Mouse (Mus musculus): ENCODE measurements at regions not wholly inside any gene's neighbourhood (a gene's known extent, or its start where the extent isn't known, plus 50 kb on each side); places are given as distances from the start of the nearest gene placed in this dataset.

GRCm38 (mm10) chr9:41326772-41327560, 165.5 kb upstream of the Ubash3b start:
- WGBS = 18% methylated on average over 10 of the region's 10 CpGs
- ATAC-seq (replicated peaks; ENCODE audit: low FRiP score) = peak; percentile 89
- peak overlapping the region; percentile 19 for H3K4me3 ChIP-seq (replicated peaks)

GRCm38 (mm10) chr9:41321521-41321920, 160.0 kb upstream of the Ubash3b start:
- peaks cover 7% of the 10 kb centered on the region for H3K4me1 ChIP-seq
- no peak overlapping the region for H3K4me3 ChIP-seq (replicated peaks)
- no peaks in the 10 kb centered on the region for H3K36me3 ChIP-seq
- no peak overlapping the region for H3K27ac ChIP-seq
- no peaks in the 10 kb centered on the region for H3K9me3 ChIP-seq (replicated peaks)
- no peak for ATAC-seq (replicated peaks; ENCODE audit: low FRiP score)
- H3K9ac ChIP-seq = no peak overlapping the region
- H3K27me3 ChIP-seq = no peaks in the 10 kb centered on the region
- 46% methylated on average over 7 of the region's 7 CpGs for WGBS
- no peak overlapping the region for H3K4me2 ChIP-seq

More at GRCm38 (mm10) chr9:41326772-41327560, 165.5 kb upstream of the Ubash3b start:
- Histone ChIP-seq H3K27ac (peak overlapping the region; percentile 81), H3K36me3 (no peaks in the 10 kb centered on the region), H3K9ac (no peak overlapping the region), H3K4me2 (peak overlapping the region; percentile 45), H3K4me1 (peaks cover 23% of the 10 kb centered on the region), H3K27me3 (no peaks in the 10 kb centered on the region), H3K9me3 (replicated peaks) (no peaks in the 10 kb centered on the region)

GRCm38 (mm10) chr9:41319066-41319465, 157.6 kb upstream of the Ubash3b start:
- Histone ChIP-seq H3K9me3 (replicated peaks) (no peaks in the 10 kb centered on the region), H3K9ac (no peak overlapping the region), H3K27me3 (no peaks in the 10 kb centered on the region), H3K27ac (no peak overlapping the region), H3K4me2 (no peak overlapping the region), H3K4me3 (replicated peaks) (no peak overlapping the region), H3K4me1 (no peaks in the 10 kb centered on the region), H3K36me3 (no peaks in the 10 kb centered on the region)
- WGBS = 60% methylated on average over 2 of the region's 2 CpGs
- no peak for ATAC-seq (replicated peaks; ENCODE audit: low FRiP score)

- Histone ChIP-seq H3K27ac (no peak overlapping the region), H3K4me1 (peaks cover 7% of the 10 kb centered on the region; the same call in 1 of the 2 replicates), H3K9me3 (replicated peaks) (no peaks in the 10 kb centered on the region), H3K36me3 (no peaks in the 10 kb centered on the region), H3K27me3 (no peaks in the 10 kb centered on the region), H3K9ac (no peak overlapping the region), H3K4me2 (no peak overlapping the region), H3K4me3 (replicated peaks) (no peak overlapping the region)
- ATAC-seq (replicated peaks; ENCODE audit: low FRiP score) = no peak
Measured at GRCm38 (mm10) chr9:41306229-41306628, 144.7 kb upstream of the Ubash3b start.

GRCm38 (mm10) chr9:41303494-41303828, 142.0 kb upstream of the Ubash3b start:
- Histone ChIP-seq H3K27ac (no peak overlapping the region), H3K9me3 (replicated peaks) (no peaks in the 10 kb centered on the region), H3K4me1 (peaks cover 7% of the 10 kb centered on the region; the same call in 1 of the 2 replicates), H3K4me2 (no peak overlapping the region), H3K27me3 (no peaks in the 10 kb centered on the region), H3K36me3 (no peaks in the 10 kb centered on the region), H3K9ac (no peak overlapping the region), H3K4me3 (replicated peaks) (no peak overlapping the region)
- 46% methylated on average over 3 of the region's 3 CpGs for WGBS
- no peak for ATAC-seq (replicated peaks; ENCODE audit: low FRiP score)

- H3K4me3 ChIP-seq (replicated peaks) = no peak overlapping the region
- no peak overlapping the region for H3K27ac ChIP-seq
- no peaks in the 10 kb centered on the region for H3K9me3 ChIP-seq (replicated peaks)
- no peak overlapping the region for H3K4me2 ChIP-seq
- H3K9ac ChIP-seq = no peak overlapping the region
- WGBS = 58% methylated on average over 8 of the region's 8 CpGs
- H3K27me3 ChIP-seq = no peaks in the 10 kb centered on the region
- H3K4me1 ChIP-seq = peaks cover 7% of the 10 kb centered on the region; the same call in 1 of the 2 replicates
- no peak for ATAC-seq (replicated peaks; ENCODE audit: low FRiP score)
- H3K36me3 ChIP-seq = no peaks in the 10 kb centered on the region
Measured at GRCm38 (mm10) chr9:41302809-41303493, 141.5 kb upstream of the Ubash3b start.

GRCm38 (mm10) chr9:41286145-41286468, 124.6 kb upstream of the Ubash3b start:
- H3K27me3 ChIP-seq = no peaks in the 10 kb centered on the region
- no peak overlapping the region for H3K9ac ChIP-seq
- no peak overlapping the region for H3K27ac ChIP-seq
- 87% methylated on average over 4 of the region's 4 CpGs for whole genome bisulfite sequencing
- no peaks in the 10 kb centered on the region for H3K9me3 ChIP-seq (replicated peaks)
- H3K4me3 ChIP-seq (replicated peaks) = no peak overlapping the region
- no peaks in the 10 kb centered on the region for H3K36me3 ChIP-seq
- H3K4me2 ChIP-seq = no peak overlapping the region
- no peak for ATAC-seq (replicated peaks; ENCODE audit: low FRiP score)
- no peaks in the 10 kb centered on the region for H3K4me1 ChIP-seq

GRCm38 (mm10) chr9:41285266-41286144, 124.0 kb upstream of the Ubash3b start:
- Histone ChIP-seq H3K27me3 (no peaks in the 10 kb centered on the region), H3K27ac (no peak overlapping the region), H3K9ac (no peak overlapping the region), H3K4me2 (no peak overlapping the region), H3K4me3 (replicated peaks) (no peak overlapping the region), H3K9me3 (replicated peaks) (no peaks in the 10 kb centered on the region), H3K36me3 (no peaks in the 10 kb centered on the region), H3K4me1 (no peaks in the 10 kb centered on the region)
- WGBS = 51% methylated on average over 8 of the region's 8 CpGs
- no peak for ATAC-seq (replicated peaks; ENCODE audit: low FRiP score)

GRCm38 (mm10) chr9:41277726-41278125, 116.2 kb upstream of the Ubash3b start:
- Histone ChIP-seq H3K27ac (no peak overlapping the region), H3K4me3 (replicated peaks) (no peak overlapping the region), H3K9ac (no peak overlapping the region), H3K4me2 (no peak overlapping the region), H3K9me3 (replicated peaks) (peaks cover 3% of the 10 kb centered on the region; the same call in 1 of the 2 replicates), H3K36me3 (no peaks in the 10 kb centered on the region), H3K4me1 (peaks cover 11% of the 10 kb centered on the region), H3K27me3 (no peaks in the 10 kb centered on the region)
- no peak for ATAC-seq (replicated peaks; ENCODE audit: low FRiP score)
- 92% methylated on average over 2 of the region's 2 CpGs for WGBS

- Histone ChIP-seq H3K4me3 (replicated peaks) (peak overlapping the region; percentile 41), H3K4me1 (peaks cover 17% of the 10 kb centered on the region), H3K36me3 (no peaks in the 10 kb centered on the region), H3K27ac (peak overlapping the region; percentile 86), H3K27me3 (no peaks in the 10 kb centered on the region), H3K9me3 (replicated peaks) (peaks cover 3% of the 10 kb centered on the region; the same call in 1 of the 2 replicates), H3K9ac (peak overlapping the region; percentile 35), H3K4me2 (peak overlapping the region; percentile 76)
- 7% methylated on average over 13 of the region's 13 CpGs for WGBS
- ATAC-seq (replicated peaks; ENCODE audit: low FRiP score) = peak; percentile 64
Measured at GRCm38 (mm10) chr9:41273839-41274271, 112.4 kb upstream of the Ubash3b start.

- peak overlapping the region; percentile 35 for H3K9ac ChIP-seq
- H3K27ac ChIP-seq = peak overlapping the region; percentile 86
- peak overlapping the region; percentile 41 for H3K4me3 ChIP-seq (replicated peaks)
Measured at GRCm38 (mm10) chr9:41273171-41273781, 111.8 kb upstream of the Ubash3b start.

More at GRCm38 (mm10) chr9:41273171-41273781, 111.8 kb upstream of the Ubash3b start:
- H3K4me2 ChIP-seq = peak overlapping the region; percentile 76
- peak; percentile 96 for ATAC-seq (replicated peaks; ENCODE audit: low FRiP score)
- no peaks in the 10 kb centered on the region for H3K36me3 ChIP-seq
- peaks cover 3% of the 10 kb centered on the region; the same call in 1 of the 2 replicates for H3K9me3 ChIP-seq (replicated peaks)
- peaks cover 17% of the 10 kb centered on the region for H3K4me1 ChIP-seq
- no peaks in the 10 kb centered on the region for H3K27me3 ChIP-seq
- WGBS = under 1% methylated on average over 18 of the region's 18 CpGs

All from kidney, embryonic 15.5 days (tissue).